Mouse (Mus musculus) gastrocnemius, postnatal 4 days (tissue): Measurements from ENCODE around the gene Olfr598. TPM values are rescaled to one million over a fixed set of nuclear protein-coding genes. Genes with fewer than 3 reads are reported as not detected.
"Not testable (repeated sequence)": the region's sequence is repeated elsewhere in the genome, so short reads cannot be mapped to it uniquely, and the experiment has no call there.

Experiments
- DNase-seq, 2 experiments: peaks; one replicate each; pipeline ENCODE4 v3.0.0; 2021 to 2022; ENCODE audit warnings: low spot score in 2 of 2, mixed read lengths in 2 of 2
- long read RNA-seq, 2 experiments: library from polyadenylated mRNA; stranded (forward); transcript quantifications; one replicate each; pipeline ENCODE4 v2.0.0; 2021
- total RNA-seq, 2 experiments: library from RNA; stranded (reverse); gene quantifications; 2 replicates each; pipeline ENCODE4 v1.2.3; 2021

Olfr598 gene
- not detected for total RNA-seq
- long read RNA-seq, experiment 1 = 0 reads
- long read RNA-seq, experiment 2 = 0 reads

GRCm38 (mm10) chr7:103323268-103323667, at the start of gene Olfr598:
Olfr598 (plus strand) TSS chr7:103323568.
- DNase-seq = no peak

GRCm38 (mm10) chr7:103305348-103305747, 18.0 kb upstream of the Olfr598 start, which contains the start of gene Olfr596:
Olfr596 (plus strand) TSS chr7:103305648.
- not testable (repeated sequence) for DNase-seq

- DNase-seq = not testable (repeated sequence)
Observed at GRCm38 (mm10) chr7:103316015-103316414, 7.4 kb upstream of the Olfr598 start, which contains the start of gene Olfr597. Olfr597 (plus strand) TSS chr7:103316315.

GRCm38 (mm10) chr7:103335617-103336016, 12.2 kb downstream of the Olfr598 start, which contains the start of gene Olfr599:
Olfr599 (plus strand) TSS chr7:103335917.
- no peak for DNase-seq

- no peak for DNase-seq
Observed at GRCm38 (mm10) chr7:103349569-103349968, 26.2 kb downstream of the Olfr598 start, which contains the start of gene Olfr600. Olfr600 (minus strand) TSS chr7:103349669.

GRCm38 (mm10) chr7:103362555-103362954, 39.2 kb downstream of the Olfr598 start, which contains the start of gene Olfr601:
Olfr601 (minus strand) TSS chr7:103362655.
- DNase-seq = no peak

Other genes starting within 250 kb of the Olfr598 start
- gene Olfr584, start 241.7 kb upstream of the Olfr598 start, total RNA-seq = not detected
- gene Olfr585, start 225.8 kb upstream of the Olfr598 start, total RNA-seq = not detected
- not detected for gene Olfr586, start 197.9 kb upstream of the Olfr598 start, total RNA-seq
- gene Olfr588-ps1, start 182.7 kb upstream of the Olfr598 start, total RNA-seq = not detected
- not detected for gene Olfr589, start 167.2 kb upstream of the Olfr598 start, total RNA-seq
- gene Olfr591, start 145.2 kb upstream of the Olfr598 start, total RNA-seq = not detected
- not detected for gene Olfr592, start 138.8 kb upstream of the Olfr598 start, total RNA-seq
- gene Olfr593, start 111.7 kb upstream of the Olfr598 start, total RNA-seq = not detected
- gene Olfr594, start 106.6 kb upstream of the Olfr598 start, total RNA-seq = not detected
- gene Usp17ld, start 71.1 kb upstream of the Olfr598 start, total RNA-seq = not detected
- not detected for gene Olfr596, start 17.9 kb upstream of the Olfr598 start, total RNA-seq
- not detected for gene Olfr597, start 7.3 kb upstream of the Olfr598 start, total RNA-seq
- not detected for gene Olfr599, start 12.3 kb downstream of the Olfr598 start, total RNA-seq
- not detected for gene Olfr600, start 26.1 kb downstream of the Olfr598 start, total RNA-seq
- not detected for gene Olfr601, start 39.1 kb downstream of the Olfr598 start, total RNA-seq
- gene Olfr603, start 62.6 kb downstream of the Olfr598 start, total RNA-seq = not detected
- not detected for gene Usp17lc, start 91.5 kb downstream of the Olfr598 start, total RNA-seq
- gene Olfr605, start 121.9 kb downstream of the Olfr598 start, total RNA-seq = not detected
- not detected for gene Olfr606, start 125.5 kb downstream of the Olfr598 start, total RNA-seq
- gene Olfr607, start 140.6 kb downstream of the Olfr598 start, total RNA-seq = not detected
- not detected for gene Olfr608, start 146.3 kb downstream of the Olfr598 start, total RNA-seq
- not detected for gene Olfr609, start 174.5 kb downstream of the Olfr598 start, total RNA-seq
- not detected for gene Olfr610, start 188.6 kb downstream of the Olfr598 start, total RNA-seq
- gene Olfr611, start 197.3 kb downstream of the Olfr598 start, total RNA-seq = not detected
- gene Olfr612, start 219.1 kb downstream of the Olfr598 start, total RNA-seq = not detected
- gene Olfr613, start 224.5 kb downstream of the Olfr598 start, total RNA-seq = not detected
- not detected for gene Olfr615, start 232.5 kb downstream of the Olfr598 start, total RNA-seq
- gene Olfr616, start 245.6 kb downstream of the Olfr598 start, total RNA-seq = not detected
- gene Olfr617, start 249.5 kb downstream of the Olfr598 start, total RNA-seq = not detected